In genomic region chr16:10369468-10369934, GRCm38 (mm10) we compare ENCODE assay signal across 8 mouse cellular contexts. TPM values are rescaled to one million over a fixed set of nuclear protein-coding genes. Genes with fewer than 3 reads are reported as not detected.
A peak's percentile ranks its signal among the peaks of the same experiment; 100 is the strongest.
DNase-seq lines count a peak whose midpoint lies in the region; ATAC-seq lines count a peak whose summit lies in the region.
"Had no signal": no experiment of that assay in that cellular context is flagged by ENCODE, and none has a peak within 500 bp of the region (broad histone marks: within the 10 kb centered on the region; RNA-seq: fewer than 3 reads in every experiment).

No protein-coding gene starts in this region.

- no peaks in the 10 kb centered on the region for H3K27me3 ChIP-seq in kidney, embryonic 15.5 days
- H3K27me3 ChIP-seq in forebrain, embryonic 16.5 days (replicated peaks; ENCODE audit: control insufficient read depth, insufficient read depth, low read length), result no peaks in the 10 kb centered on the region
- H3K27me3 ChIP-seq: embryonic facial prominence, embryonic 15.5 days had no signal

- H3K4me2 ChIP-seq in kidney, embryonic 15.5 days, result no peak overlapping the region
- no peak overlapping the region for H3K4me2 ChIP-seq in forebrain, embryonic 16.5 days (ENCODE audit: low read length)
- H3K4me2 ChIP-seq: embryonic facial prominence, embryonic 15.5 days had no signal

- ATAC-seq in kidney, embryonic 15.5 days (replicated peaks; ENCODE audit: low FRiP score), result peak; percentile 75
- peak; percentile 36 for ATAC-seq in forebrain, embryonic 16.5 days

- no peak overlapping the region for H3K4me3 ChIP-seq in kidney, embryonic 15.5 days (replicated peaks)
- no peak overlapping the region for H3K4me3 ChIP-seq in forebrain, embryonic 16.5 days (replicated peaks; ENCODE audit: low read length)
- H3K4me3 ChIP-seq: embryonic facial prominence, embryonic 15.5 days had no signal

- 59% methylated on average over 3 of the region's 3 CpGs for WGBS in kidney, embryonic 15.5 days
- WGBS in forebrain, embryonic 16.5 days, result 38% methylated on average over 3 of the region's 3 CpGs

- no peak overlapping the region for H3K9ac ChIP-seq in kidney, embryonic 15.5 days
- no peak overlapping the region for H3K9ac ChIP-seq in forebrain, embryonic 16.5 days (replicated peaks; ENCODE audit: low read depth, low read length)
- H3K9ac ChIP-seq: embryonic facial prominence, embryonic 15.5 days had no signal

- peaks cover 45% of the 10 kb centered on the region for H3K4me1 ChIP-seq in kidney, embryonic 15.5 days
- peaks cover 8% of the 10 kb centered on the region for H3K4me1 ChIP-seq in forebrain, embryonic 16.5 days (replicated peaks; ENCODE audit: control insufficient read depth, insufficient read depth, low read length)

- no peaks in the 10 kb centered on the region for H3K36me3 ChIP-seq in kidney, embryonic 15.5 days
- no peaks in the 10 kb centered on the region for H3K36me3 ChIP-seq in forebrain, embryonic 16.5 days (ENCODE audit: control insufficient read depth, insufficient read depth)
- H3K36me3 ChIP-seq: embryonic facial prominence, embryonic 15.5 days had no signal

- peak overlapping the region; percentile 73 for H3K27ac ChIP-seq in kidney, embryonic 15.5 days
- no peak overlapping the region for H3K27ac ChIP-seq in forebrain, embryonic 16.5 days (ENCODE audit: low read length)
- H3K27ac ChIP-seq: embryonic facial prominence, embryonic 15.5 days had no signal

- no peak for DNase-seq in kidney, adult 8-10 months
- DNase-seq in adrenal gland, postnatal 36 days, result peak; percentile 36 to 43
- DNase-seq in lung, postnatal 14 days, result peak; percentile 40
- no peak for DNase-seq in urinary bladder, postnatal 10 days (ENCODE audit: low spot score)
- DNase-seq in c-Kit-positive CD71-positive TER-119-positive erythroid progenitor cells, embryonic 14.5 days (ENCODE audit: low spot score), result no peak

- H3K9me3 ChIP-seq in kidney, embryonic 15.5 days (replicated peaks), result no peaks in the 10 kb centered on the region
- no peaks in the 10 kb centered on the region for H3K9me3 ChIP-seq in forebrain, embryonic 16.5 days (ENCODE audit: control insufficient read depth, low read length)
- H3K9me3 ChIP-seq: embryonic facial prominence, embryonic 15.5 days had no signal

RNA-seq across cellular contexts. Expression of gene Tekt5, which starts 25.8 kb away (rescaled TPM):
- polyA plus RNA-seq in kidney, embryonic 15.5 days (2015; fragmentation: Nextera tagmentation; extraction: Ambion mirVana), result 0.91 and 1.1 TPM in 2 replicates
- not detected for total RNA-seq in adrenal gland, postnatal 36 days (2021)
- 2.5 and 4.1 TPM in 2 replicates for polyA plus RNA-seq in forebrain, embryonic 16.5 days (2015; fragmentation: Nextera tagmentation; extraction: Ambion mirVana)

RNA-seq across cellular contexts. Expression of gene Nubp1, which starts 42.2 kb away (rescaled TPM):
- 68.3 and 70.7 TPM in 2 replicates for polyA plus RNA-seq in kidney, embryonic 15.5 days (2015; fragmentation: Nextera tagmentation; extraction: Ambion mirVana)
- 10 to 100 TPM; 27.3 to 29.6 TPM for total RNA-seq in adrenal gland, postnatal 36 days (2021)
- polyA plus RNA-seq in forebrain, embryonic 16.5 days (2015; fragmentation: Nextera tagmentation; extraction: Ambion mirVana), result 47.7 and 48.9 TPM in 2 replicates

RNA-seq across cellular contexts. Expression of gene Emp2, which starts 55.7 kb away (rescaled TPM):
- polyA plus RNA-seq in kidney, embryonic 15.5 days (2015; fragmentation: Nextera tagmentation; extraction: Ambion mirVana), result 18.5 and 19.6 TPM in 2 replicates
- 1 to 10 TPM; 6.0 to 7.0 TPM for total RNA-seq in adrenal gland, postnatal 36 days (2021)
- 8.3 and 10.7 TPM in 2 replicates for polyA plus RNA-seq in forebrain, embryonic 16.5 days (2015; fragmentation: Nextera tagmentation; extraction: Ambion mirVana)

Comparison
In these comparisons a context has a peak if more than half of its experiments do, and no peak if none do; other contexts are left out.
1. DNase-seq: peak in adrenal gland, postnatal 36 days (2 of 2) and lung, postnatal 14 days (single experiment); none in kidney, adult 8-10 months (0 of 2), urinary bladder, postnatal 10 days (single experiment) and c-Kit-positive CD71-positive TER-119-positive erythroid progenitor cells, embryonic 14.5 days (single experiment).